Mouse (Mus musculus) gonadal fat pad, adult 2 months (tissue): ENCODE results near the gene Adgrl2. TPM values are rescaled to one million over a fixed set of nuclear protein-coding genes. Genes with fewer than 3 reads are reported as not detected.
A peak's percentile ranks its signal among the peaks of the same experiment; 100 is the strongest.

Source experiments
- DNase-seq: peaks from one replicate; pipeline ENCODE4 v3.0.0-alpha.2; 2012; ENCODE audit warnings: low read depth
- polyA plus RNA-seq: library from polyadenylated mRNA; depleted of rRNA; stranded (reverse); fragments of >200 nt; gene quantifications from 2 replicates; pipeline ENCODE4 v1.2.3, GENCODE M21; 2012; rRNA removed

Adgrl2 gene
- polyA plus RNA-seq, result 22.8 and 29.8 TPM in 2 replicates

- DNase-seq, result no peak
Observed at GRCm38 (mm10) chr3:148990531-148991003, at the start of gene Adgrl2. Gene Adgrl2 (minus strand): TSS chr3:148990555.

DNA sequence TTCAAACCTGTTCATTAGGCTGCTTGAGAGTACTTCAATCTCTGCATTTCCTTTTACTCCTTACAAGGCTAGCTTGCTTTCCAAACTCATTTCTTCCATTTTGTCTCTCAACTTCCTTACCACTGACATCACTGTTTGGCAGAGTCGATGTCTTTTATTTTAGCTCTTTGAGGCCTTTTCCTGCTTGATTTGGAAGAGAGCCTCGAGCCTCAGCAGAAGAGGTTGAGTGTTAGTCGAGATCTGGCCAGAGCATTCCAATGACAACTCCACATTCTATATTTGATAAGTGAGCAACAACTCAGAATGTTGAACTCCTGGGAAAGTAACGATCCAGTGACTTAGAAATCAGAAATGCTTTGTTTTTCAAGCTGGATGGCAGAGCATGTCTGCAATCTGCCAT lies 48.4 kb upstream of the Adgrl2 start:
- DNase-seq, result no peak

GRCm38 (mm10) chr3:149019925-149020324 lies 29.6 kb upstream of the Adgrl2 start:
- no peak for DNase-seq

GRCm38 (mm10) chr3:149009311-149009710 lies 19.0 kb upstream of the Adgrl2 start:
- DNase-seq, result no peak

DNA sequence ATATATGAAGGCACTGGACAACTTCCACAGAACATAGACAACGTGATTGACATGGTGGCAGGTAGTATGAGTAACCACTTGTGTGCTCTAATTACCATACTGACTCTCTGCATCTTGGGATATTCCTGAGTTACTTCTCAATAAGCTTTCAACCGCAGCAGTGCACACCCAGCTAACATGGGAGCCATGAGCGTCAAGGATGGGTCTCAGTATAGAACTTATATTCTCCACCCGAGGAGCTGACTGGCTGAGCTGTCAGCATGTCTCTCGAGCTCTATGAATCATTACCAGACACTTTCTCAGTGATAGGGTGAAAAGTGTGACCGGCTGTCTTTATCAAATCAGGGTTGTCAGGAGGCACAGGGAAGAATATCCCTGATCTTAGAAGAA lies 18.3 kb upstream of the Adgrl2 start:
- no peak for DNase-seq

DNA sequence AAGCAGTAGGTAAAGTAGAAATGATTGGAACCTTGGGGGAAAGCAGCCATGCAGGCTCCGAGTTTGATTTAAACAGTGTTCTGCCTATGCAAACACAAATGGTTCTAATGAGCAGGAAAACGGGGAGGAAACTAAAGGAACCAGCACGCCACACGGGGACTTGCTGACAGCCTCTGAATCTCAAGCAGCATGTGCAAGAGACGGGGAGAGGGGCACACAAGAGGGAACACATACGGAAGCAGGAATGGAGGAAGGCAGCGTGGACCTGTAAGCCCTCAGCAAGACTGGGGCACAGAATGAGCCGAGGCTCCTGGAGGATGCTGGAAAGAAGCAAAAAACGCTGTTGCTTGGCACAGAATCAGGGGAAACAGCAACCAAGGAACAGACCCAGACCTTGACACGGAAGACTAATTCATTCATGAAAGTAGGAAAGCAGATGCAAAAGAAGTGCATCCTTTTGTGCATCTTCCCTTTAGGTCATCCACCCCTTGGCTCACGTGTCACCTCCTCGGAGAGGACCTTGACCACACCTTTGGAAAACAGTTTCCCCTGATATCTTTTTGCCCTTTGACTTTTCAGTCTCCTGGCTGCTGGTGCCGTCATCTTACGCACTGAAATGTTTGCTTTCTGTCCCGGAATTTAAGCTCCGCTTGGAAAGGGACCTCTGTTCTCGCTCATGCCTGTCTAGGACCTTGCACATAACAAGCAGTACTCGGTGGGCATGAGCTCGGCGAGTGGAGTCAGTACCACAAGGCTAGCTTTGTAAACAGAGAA lies 17.7 kb upstream of the Adgrl2 start:
- DNase-seq, result no peak

- no peak for DNase-seq
Observed at GRCm38 (mm10) chr3:149001364-149001763, 11.0 kb upstream of the Adgrl2 start.

DNA sequence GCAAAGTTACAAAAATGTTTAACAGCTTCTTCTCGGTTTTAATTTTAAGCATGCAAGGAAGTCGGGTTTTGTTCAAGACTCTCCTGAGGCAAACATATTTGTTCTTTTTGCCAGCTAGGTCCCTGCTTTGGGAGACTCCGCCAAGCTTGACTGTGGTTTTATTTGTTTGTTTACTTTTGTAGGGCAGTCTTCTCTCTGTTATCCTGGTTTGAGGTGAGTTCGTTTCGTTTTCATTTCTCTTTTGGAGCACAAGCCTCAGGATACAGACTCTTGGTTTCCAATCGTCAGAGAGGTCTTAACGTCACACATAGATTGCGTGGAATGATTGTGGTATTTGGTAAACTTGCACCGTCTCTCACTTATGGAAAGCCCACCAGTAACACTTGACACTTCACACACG lies 8.3 kb upstream of the Adgrl2 start:
- no peak for DNase-seq

DNA sequence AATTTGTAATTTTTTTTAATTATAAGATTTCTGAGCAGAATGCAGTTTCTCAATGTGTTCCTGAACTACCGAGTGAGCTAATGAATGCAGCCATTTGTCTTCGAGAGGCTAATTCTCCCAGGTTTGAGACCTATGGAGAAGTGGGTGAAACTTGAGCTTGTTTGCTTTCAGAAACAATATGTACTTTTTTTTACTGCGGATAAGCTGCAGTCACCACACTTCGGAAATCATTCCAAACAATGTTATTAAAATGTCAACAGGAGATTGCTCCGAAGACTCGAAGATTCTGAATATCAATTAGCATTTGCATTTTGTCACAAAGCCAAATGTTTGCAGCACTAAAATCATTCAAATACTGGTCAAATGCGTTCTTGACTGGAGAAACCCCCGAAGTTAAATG lies 701 bp upstream of the Adgrl2 start:
- DNase-seq, result no peak

DNA sequence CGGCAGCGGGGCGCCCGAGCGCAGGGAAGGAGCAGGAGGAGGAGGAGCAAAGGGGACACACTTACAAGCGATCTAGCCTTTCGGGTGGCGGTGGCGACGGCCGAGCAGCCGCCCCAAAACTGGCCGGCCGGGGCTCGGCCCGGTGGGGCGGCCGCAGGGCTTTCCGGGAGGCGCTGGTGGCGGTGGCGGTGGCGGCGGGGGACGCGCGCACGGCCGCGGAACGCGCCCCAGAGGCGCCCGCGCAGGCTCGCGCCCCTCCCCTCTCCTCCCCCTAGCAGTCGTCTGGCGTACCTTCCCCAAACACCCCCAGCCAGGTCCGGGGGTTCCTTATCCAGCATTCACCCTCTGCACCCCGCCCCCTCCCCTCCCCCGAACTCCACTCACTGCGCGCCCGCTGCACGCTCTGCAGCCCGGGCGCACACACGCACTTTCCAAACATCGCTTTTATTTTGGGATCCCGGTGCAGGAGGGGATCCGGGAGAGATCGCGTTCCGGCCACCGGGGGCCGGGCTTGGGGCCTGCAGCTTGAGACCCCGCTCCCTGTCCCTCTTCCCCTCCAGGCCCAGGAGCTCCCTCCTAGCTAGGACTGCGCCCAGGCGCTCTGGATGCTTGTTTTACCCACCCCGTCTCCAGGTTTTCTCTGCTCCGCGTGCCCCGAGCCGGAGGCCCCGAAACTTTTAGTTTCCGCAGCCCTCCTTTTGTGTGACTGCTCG lies 381 bp downstream of the Adgrl2 start:
- no peak for DNase-seq

DNA sequence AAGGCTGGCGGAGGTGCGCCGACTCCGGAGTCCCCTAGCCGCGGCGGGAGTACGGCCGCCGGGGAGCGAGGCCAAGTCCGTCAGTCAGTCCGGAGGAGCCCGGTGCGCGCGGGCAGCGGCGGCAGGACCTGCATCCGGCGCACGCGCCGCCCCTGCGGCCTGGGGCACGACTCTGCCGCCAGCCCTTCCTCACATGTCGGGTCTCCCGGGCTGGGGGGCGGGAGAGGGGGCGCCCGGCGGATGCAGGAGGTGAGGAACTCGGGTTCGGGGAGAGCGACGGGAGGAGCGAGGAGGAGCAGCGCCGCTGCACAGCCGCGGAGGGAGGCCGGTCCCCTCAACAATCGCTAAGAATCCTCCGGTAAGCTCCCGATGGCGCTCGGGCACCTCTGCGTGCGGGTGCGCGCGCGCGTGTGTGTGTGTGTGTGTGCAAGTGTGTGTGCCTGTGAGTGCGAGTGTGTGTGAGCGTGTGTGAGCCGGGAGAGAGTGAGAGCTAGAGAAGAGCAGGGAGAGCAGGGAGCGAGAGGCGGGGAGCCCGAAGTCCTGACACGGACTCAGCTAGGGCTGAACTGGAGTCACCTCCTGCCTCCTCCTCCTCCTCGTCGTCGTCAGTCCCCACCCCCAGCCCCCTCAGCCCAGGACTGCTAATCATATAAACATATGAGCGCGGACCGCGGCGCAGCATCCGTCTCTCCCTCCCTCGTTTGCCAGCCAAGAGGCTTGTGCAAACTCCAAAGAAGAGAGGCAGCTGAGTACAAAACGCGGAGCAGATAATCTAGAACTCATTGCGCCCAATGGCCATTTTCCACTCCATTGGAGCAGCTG lies 1.1 kb downstream of the Adgrl2 start:
- peak; percentile 44 for DNase-seq

GRCm38 (mm10) chr3:148988293-148988995 lies 1.9 kb downstream of the Adgrl2 start:
- DNase-seq, result no peak

GRCm38 (mm10) chr3:148987591-148988292 lies 2.6 kb downstream of the Adgrl2 start:
- DNase-seq, result no peak

DNA sequence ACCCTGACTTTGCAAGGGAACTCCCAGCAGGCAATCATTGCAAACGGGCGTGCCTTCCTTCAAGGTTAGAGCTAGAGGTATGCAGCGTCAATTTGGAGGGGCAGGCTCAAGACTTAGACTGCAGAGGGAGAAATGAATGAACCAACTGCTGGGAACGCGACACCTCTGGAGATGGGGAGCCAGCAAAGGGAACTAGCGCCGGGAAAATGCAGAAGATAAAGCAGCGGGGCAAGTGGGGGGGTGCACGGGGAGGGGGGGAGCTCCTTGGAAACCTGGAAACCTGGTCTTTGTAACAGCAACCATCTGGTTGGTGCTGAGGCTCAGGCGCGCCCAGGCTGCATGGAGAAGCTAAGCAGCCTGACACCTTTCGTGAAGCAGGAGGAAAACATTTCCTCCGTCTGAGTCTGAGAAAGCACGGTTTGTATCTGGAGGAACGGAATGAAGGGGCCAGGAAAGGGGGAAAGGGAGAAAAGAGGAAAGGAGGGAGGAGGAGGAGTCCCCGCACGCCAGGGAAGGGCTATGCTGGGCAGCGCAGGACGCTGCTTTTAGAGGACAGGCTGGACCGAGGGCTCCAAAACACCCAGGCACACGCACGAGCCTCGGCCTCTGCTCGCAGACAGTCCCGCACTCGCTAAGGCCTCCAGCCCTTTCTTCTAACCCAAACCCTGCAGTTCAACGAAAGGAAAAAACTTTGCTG lies 3.3 kb downstream of the Adgrl2 start:
- DNase-seq, result no peak

DNA sequence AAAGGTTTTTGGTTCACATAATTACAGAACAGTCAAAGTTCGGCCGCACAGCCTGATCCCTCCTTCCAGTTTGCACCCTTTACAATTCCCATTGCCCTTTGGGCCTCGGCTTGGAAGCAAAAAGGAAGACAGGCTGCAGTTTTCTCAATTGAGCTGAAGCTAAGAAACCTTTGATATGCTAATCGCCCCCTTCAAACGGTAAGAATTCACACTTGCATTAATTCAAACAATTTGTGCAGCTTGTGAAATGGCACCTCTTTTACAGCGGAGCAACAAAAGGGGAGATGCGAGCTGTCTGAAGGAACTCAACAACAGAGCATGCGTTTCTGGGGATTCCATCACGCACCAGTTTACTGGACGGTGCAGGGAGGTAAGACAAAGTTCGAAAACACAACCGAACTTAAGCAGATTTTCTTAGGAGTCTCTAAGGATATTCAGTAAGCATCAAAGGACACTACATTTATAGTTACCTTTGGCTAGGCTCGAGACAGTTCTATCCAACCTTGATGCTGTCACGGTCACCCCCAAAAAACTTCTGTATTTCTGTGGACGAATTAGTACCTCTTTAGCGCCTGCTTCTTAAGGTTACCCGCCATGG lies 4.0 kb downstream of the Adgrl2 start:
- DNase-seq, result no peak

- no peak for DNase-seq
Observed at GRCm38 (mm10) chr3:148984326-148984725, 6.0 kb downstream of the Adgrl2 start.

DNA sequence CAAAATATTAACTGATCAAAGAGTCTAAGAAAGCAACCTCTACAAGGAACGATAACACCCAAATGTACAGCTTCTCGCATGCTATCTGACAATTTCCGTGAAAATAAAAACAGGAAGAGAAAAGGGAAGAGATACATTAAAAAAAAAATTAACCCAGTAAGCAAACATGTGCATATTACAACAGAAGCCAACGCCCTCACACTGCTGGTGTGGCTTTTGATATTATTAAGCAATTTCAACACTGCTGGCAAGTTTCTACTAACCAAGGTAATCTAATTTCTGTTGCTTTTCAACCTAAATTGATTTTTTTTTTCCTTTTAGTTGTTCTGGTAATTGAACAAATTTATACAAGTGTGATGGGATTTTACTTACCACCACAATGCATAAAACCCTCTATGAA lies 8.0 kb downstream of the Adgrl2 start:
- no peak for DNase-seq

DNA sequence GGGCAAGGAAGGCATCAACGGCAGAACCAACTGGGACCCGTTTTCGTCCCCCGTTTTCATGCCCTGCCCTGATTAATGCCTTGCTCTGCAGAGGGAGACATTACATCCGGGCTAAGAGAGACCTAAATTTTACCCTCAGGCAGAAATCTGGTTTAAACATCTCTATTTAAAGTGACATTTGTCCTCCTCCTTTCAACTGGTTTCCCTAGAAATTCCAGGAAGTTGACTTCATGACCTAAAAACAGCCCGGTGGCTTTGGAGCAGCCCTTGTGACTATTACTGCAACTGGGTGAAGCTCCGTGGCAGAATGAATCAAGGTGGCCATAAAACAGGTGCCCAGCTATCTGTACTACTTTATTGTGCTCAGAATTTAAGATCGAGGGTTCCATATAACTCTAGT lies 8.6 kb downstream of the Adgrl2 start:
- no peak for DNase-seq

DNA sequence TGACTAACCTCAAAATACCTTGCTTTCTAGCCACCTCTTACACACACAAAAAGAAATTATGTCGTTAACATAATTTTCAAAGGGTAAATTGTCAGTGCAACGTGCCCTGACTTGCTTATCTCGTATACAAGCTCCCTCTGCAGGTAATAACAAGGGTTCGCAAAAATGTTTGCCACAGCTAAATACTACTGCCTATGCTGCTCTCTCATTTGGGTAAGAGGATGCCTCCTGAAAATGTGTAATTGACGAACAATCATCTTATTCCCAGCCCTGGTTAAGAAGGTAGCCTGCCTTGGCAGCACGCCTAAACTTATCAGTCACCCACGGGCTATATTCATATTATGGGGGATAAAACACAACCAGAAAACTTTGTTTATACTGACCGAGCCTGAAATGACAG lies 11.8 kb downstream of the Adgrl2 start:
- no peak for DNase-seq

- no peak for DNase-seq
Observed at GRCm38 (mm10) chr3:148977838-148978237, 12.5 kb downstream of the Adgrl2 start.
